Mouse (Mus musculus) kidney, postnatal 0 days (tissue): ENCODE measurements at regions not wholly inside any gene's neighbourhood (a gene's known extent, or its start where the extent isn't known, plus 50 kb on each side); places are given as distances from the start of the nearest gene placed in this dataset.

Experiments
- ATAC-seq: fragments of 200-750 bp; cut with Nextera tagmentation; replicated peaks from 2 replicates; pipeline ENCODE4 v1.8.0; 2017; ENCODE audit warnings: low read depth, moderate number of reproducible peaks, moderate TSS enrichment, moderate library complexity; ENCODE audit not compliant: low FRiP score
- DNase-seq: peaks from one replicate; pipeline ENCODE4 v3.0.0-alpha.2; 2016; ENCODE audit warnings: low spot score
- H3K27ac ChIP-seq: fragments of 300-500 bp; sonication (generic); 2 replicates; pipeline ENCODE4 v1.5.1; 2014; ENCODE audit warnings: mild to moderate bottlenecking
- H3K27me3 ChIP-seq: fragments of 300-500 bp; sonication (generic); 2 replicates; pipeline ENCODE4 v1.6.1; 2014; ENCODE audit warnings: low read length, mixed read lengths; ENCODE audit not compliant: insufficient read depth
- H3K36me3 ChIP-seq: fragments of 300-500 bp; sonication (generic); 2 replicates; pipeline ENCODE4 v1.6.1; 2014; ENCODE audit warnings: low read length, mixed read lengths; ENCODE audit not compliant: insufficient read depth
- H3K4me1 ChIP-seq: fragments of 300-500 bp; sonication (generic); replicated peaks from 2 replicates; pipeline ENCODE4 v1.6.1; 2014; ENCODE audit warnings: antibody characterized with exemption, low read length, mixed read lengths; ENCODE audit not compliant: insufficient read depth
- H3K4me2 ChIP-seq: fragments of 300-500 bp; sonication (generic); 2 replicates; pipeline ENCODE4 v1.6.1; 2014; ENCODE audit warnings: mild to moderate bottlenecking, low read length, moderate library complexity, mixed read lengths
- H3K4me3 ChIP-seq: fragments of 300-500 bp; sonication (generic); replicated peaks from 2 replicates; pipeline ENCODE4 v1.5.1; 2014; ENCODE audit warnings: low read depth, low read length
- H3K9ac ChIP-seq: fragments of 300-500 bp; sonication (generic); 2 replicates; pipeline ENCODE4 v1.6.1; 2014; ENCODE audit warnings: low read depth, low read length
- H3K9me3 ChIP-seq: fragments of 300-500 bp; sonication (generic); replicated peaks from 2 replicates; pipeline ENCODE4 v1.6.1; 2016; ENCODE audit warnings: low read length, inconsistent platforms, mixed read lengths
- CTCF ChIP-seq: IDR thresholded peaks from 2 replicates; pipeline ENCODE4 v1.5.1; 2016; ENCODE audit warnings: antibody characterized with exemption, low read depth, mild to moderate bottlenecking, moderate library complexity
- WGBS: fragments of 180-500 bp; shearing (Covaris S2); extraction: QIAGEN DNeasy Blood & Tissue Kit; methylation state at CpG from one replicate; pipeline ENCODE4 v1.1.7; 2014; 5-methylcytosine and 5-hydroxymethylcytosine counted together

- H3K9ac ChIP-seq: no peak overlapping the region
- peak; percentile 76 for TF ChIP-seq CTCF
- peaks cover 8% of the 10 kb centered on the region; the same call in 1 of the 2 replicates for H3K4me1 ChIP-seq
- ATAC-seq: no peak
- H3K36me3 ChIP-seq: no peaks in the 10 kb centered on the region
- 28% methylated on average over 27 of the region's 27 CpGs for WGBS
- 0 out of 2 replicates have a peak overlapping the region, but pooled peaks have one; percentile 9 for H3K4me3 ChIP-seq
- H3K27me3 ChIP-seq: no peaks in the 10 kb centered on the region
- H3K9me3 ChIP-seq: no peaks in the 10 kb centered on the region
- DNase-seq: peak; percentile 66
- H3K27ac ChIP-seq: 0 out of 2 replicates have a peak overlapping the region, but pooled peaks have one; percentile 19
- peak overlapping the region; percentile 45 for H3K4me2 ChIP-seq
Measured at GRCm38 (mm10) chr10:117436875-117437715, 57.3 kb upstream of the Cpsf6 start.

GRCm38 (mm10) chr10:117436308-117436874, 56.6 kb upstream of the Cpsf6 start:
- Histone ChIP-seq H3K27ac (no peak overlapping the region), H3K27me3 (no peaks in the 10 kb centered on the region), H3K4me3 (no peak overlapping the region), H3K4me1 (peaks cover 8% of the 10 kb centered on the region; the same call in 1 of the 2 replicates), H3K4me2 (peak overlapping the region; percentile 45; the same call in 1 of the 2 replicates), H3K9ac (no peak overlapping the region), H3K9me3 (no peaks in the 10 kb centered on the region), H3K36me3 (no peaks in the 10 kb centered on the region)
- ATAC-seq (no peak), DNase-seq (no peak)
- TF ChIP-seq CTCF: no peak
- WGBS: 59% methylated on average over 8 of the region's 8 CpGs

- H3K36me3 ChIP-seq: no peaks in the 10 kb centered on the region
- no peak overlapping the region for H3K4me3 ChIP-seq
- no peak for DNase-seq
- H3K4me2 ChIP-seq: peak overlapping the region; percentile 44; the same call in 1 of the 2 replicates
- no peak; the same call in 1 of the 2 replicates for TF ChIP-seq CTCF
- no peak overlapping the region for H3K27ac ChIP-seq
- no peak overlapping the region for H3K9ac ChIP-seq
- WGBS: 50% methylated on average over 12 of the region's 12 CpGs
- no peaks in the 10 kb centered on the region for H3K27me3 ChIP-seq
- H3K4me1 ChIP-seq: peaks cover 8% of the 10 kb centered on the region; the same call in 1 of the 2 replicates
- no peaks in the 10 kb centered on the region for H3K9me3 ChIP-seq
- no peak; the same call in 1 of the 2 replicates for ATAC-seq
Measured at GRCm38 (mm10) chr10:117435734-117436121, 55.9 kb upstream of the Cpsf6 start.

- peaks cover 8% of the 10 kb centered on the region; the same call in 1 of the 2 replicates for H3K4me1 ChIP-seq
- peak overlapping the region; percentile 44 for H3K4me2 ChIP-seq
- no peaks in the 10 kb centered on the region for H3K27me3 ChIP-seq
- WGBS: 17% methylated on average over 33 of the region's 33 CpGs
- H3K36me3 ChIP-seq: no peaks in the 10 kb centered on the region
- H3K9ac ChIP-seq: 0 out of 2 replicates have a peak overlapping the region, but pooled peaks have one; percentile 13
- ATAC-seq: peak; percentile 75
- H3K9me3 ChIP-seq: no peaks in the 10 kb centered on the region
- H3K27ac ChIP-seq: no peak overlapping the region
- DNase-seq: peak; percentile 96
- TF ChIP-seq CTCF: peak; percentile 97
- no peak overlapping the region; the same call in 1 of the 2 replicates for H3K4me3 ChIP-seq
Measured at GRCm38 (mm10) chr10:117434871-117435733, 55.3 kb upstream of the Cpsf6 start.

- Histone ChIP-seq H3K27ac (no peak overlapping the region), H3K9me3 (no peaks in the 10 kb centered on the region), H3K4me3 (no peak overlapping the region), H3K4me2 (no peak overlapping the region), H3K36me3 (no peaks in the 10 kb centered on the region), H3K9ac (no peak overlapping the region), H3K27me3 (no peaks in the 10 kb centered on the region), H3K4me1 (peaks cover 8% of the 10 kb centered on the region; the same call in 1 of the 2 replicates)
- ATAC-seq: no peak
- no peak for TF ChIP-seq CTCF
- WGBS: 97% methylated on average over 8 of the region's 8 CpGs
- DNase-seq: no peak
Measured at GRCm38 (mm10) chr10:117434293-117434842, 54.6 kb upstream of the Cpsf6 start.
